Mouse (Mus musculus): ENCODE results near the gene Rnf157. TPM values are rescaled to one million over a fixed set of nuclear protein-coding genes. Genes with fewer than 3 reads are reported as not detected.
"Not testable (repeated sequence)": the region's sequence is repeated elsewhere in the genome, so short reads cannot be mapped to it uniquely, and the experiment has no call there.

Rnf157 gene
- polyA plus RNA-seq, 1 experiment from 2014 or later, result 40.5 TPM

DNA sequence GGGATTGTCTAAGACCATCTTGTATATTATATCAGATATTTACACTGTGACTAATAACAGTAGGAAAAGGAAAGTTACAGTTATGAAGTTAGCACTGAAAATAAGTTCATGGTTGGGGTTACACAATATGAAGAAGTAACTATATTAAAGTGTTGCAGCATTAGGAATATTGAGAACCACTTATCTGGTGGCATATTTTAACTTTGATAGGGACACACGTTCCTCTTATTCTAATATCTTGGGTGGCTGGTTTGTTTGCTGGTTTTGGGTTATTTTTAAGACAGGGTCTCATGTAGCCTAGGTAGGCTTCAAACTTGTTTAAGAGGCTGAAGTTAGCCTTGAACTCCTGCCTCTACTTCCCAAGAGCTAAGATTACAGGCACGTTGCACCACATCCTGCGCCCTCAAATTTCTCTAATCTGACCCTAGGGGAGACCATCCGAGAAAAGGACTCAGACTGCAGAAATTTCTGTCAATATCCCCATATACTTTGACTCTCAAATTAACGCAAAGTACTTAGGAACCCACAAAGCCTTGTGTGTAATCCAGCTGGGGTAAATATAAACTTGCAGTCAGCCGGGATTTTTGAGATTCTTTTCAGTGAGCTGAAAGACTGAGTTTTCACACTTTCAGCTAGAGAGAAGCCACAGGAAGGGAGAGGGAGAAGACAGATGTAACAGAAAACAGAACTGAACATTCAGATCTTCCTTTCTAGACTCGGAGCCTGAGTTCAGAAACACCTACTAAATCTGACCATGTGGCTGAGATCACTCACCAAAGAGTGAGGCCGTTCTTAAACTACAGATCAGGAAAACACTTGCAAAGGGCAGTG, 15.1 kb downstream of the Rnf157 start:
- ChIA-PET CTCF (interaction anchor here (0.8 to 1.4 kb wide), 3 partner anchors 10 to 16 kb away, joined by 3 to 4 read pairs (median 4); no protein-coding TSS in a partner anchor), POLR2A (no interaction called here)
- TF ChIP-seq CTCF (IDR thresholded peaks at IDR 0.05), result no peak
- in situ Hi-C loops (cut with MboI; ENCODE audit: low pct_unique_long_range_greater_than_20kb), result no loop called here
- ATAC-seq (no peak), DNase-seq (ENCODE audit: low read depth, low spot score) (no peak)
- no peaks in the 10 kb centered on the region for H3K27me3 ChIP-seq

DNA sequence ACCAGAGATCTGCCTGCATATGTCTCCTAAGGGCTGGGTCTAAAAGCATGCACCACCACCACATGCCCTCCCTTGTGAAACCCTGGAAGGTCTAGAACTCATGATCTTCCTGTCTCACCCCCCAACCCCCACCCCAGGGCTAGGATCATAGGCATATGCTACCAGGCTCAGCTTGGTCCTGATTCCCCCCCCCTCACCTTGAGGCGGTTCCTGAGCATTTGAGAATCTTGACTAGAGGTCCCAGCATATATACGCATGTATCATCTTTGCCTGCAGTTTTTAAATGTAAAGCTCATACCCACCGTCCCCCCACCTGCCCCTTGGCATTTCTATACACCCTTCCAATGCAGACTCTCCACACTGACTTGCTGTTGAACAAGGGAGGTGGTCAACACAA, 15.9 kb downstream of the Rnf157 start:
- ATAC-seq (no peak), DNase-seq (ENCODE audit: low read depth, low spot score) (no peak)
- ChIA-PET POLR2A (interaction anchor here (1.5 kb wide), 1 partner anchor 11 kb away, joined by 5 read pairs; no protein-coding TSS in a partner anchor), CTCF (interaction anchor here (0.5 kb wide), 1 partner anchor 19 kb away, joined by 3 read pairs; no protein-coding TSS in a partner anchor)
- in situ Hi-C loops (cut with MboI; ENCODE audit: low pct_unique_long_range_greater_than_20kb), result no loop called here
- H3K27me3 ChIP-seq, result no peaks in the 10 kb centered on the region
- no peak for TF ChIP-seq CTCF (IDR thresholded peaks at IDR 0.05)

DNA sequence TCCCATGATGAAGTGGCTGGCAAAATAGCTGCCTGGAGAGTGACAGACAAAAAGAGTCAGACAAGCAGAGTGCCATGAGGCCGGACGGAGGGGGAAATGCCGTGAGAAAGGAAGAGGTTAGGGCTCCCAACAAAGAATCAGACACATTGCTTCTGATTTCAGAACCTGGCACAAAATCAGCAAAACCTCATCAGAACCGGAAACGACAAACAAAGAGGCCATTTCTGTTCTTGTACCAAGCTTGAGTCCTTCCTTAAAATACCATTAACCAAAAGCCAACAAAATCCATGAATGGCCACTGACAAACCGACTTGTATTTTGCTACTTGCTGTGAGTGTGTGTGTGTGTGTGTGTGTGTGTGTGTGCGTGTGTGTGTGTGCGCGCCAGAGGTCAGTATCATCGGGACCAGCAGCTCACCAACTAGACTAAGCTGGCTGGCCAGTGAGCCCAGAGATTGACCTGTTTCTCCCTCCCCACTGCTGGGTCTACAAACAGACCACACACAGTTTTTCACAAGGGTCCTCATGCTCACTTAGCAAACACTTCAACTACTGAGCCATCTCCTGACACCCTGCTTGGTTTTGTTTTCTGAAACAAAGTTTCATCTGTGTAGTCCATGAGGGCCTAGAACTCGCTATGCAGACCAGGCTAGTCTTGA, 16.4 kb downstream of the Rnf157 start:
- ATAC-seq, result no peak
- no peak for TF ChIP-seq CTCF (IDR thresholded peaks at IDR 0.05)
- ChIA-PET CTCF (interaction anchor here (0.5 to 1.4 kb wide), 3 partner anchors 12 to 19 kb away, joined by 3 to 4 read pairs (median 3); no protein-coding TSS in a partner anchor), POLR2A (interaction anchor here (1.5 kb wide), 1 partner anchor 10 kb away, joined by 5 read pairs; no protein-coding TSS in a partner anchor)
- in situ Hi-C loops (cut with MboI; ENCODE audit: low pct_unique_long_range_greater_than_20kb), result no loop called here
- no peaks in the 10 kb centered on the region for H3K27me3 ChIP-seq
- DNase-seq (ENCODE audit: low read depth, low spot score), result no peak

GRCm38 (mm10) chr11:116394769-116395168, 18.1 kb downstream of the Rnf157 start:
- in situ Hi-C loops (cut with MboI; ENCODE audit: low pct_unique_long_range_greater_than_20kb), result no loop called here
- H3K27me3 ChIP-seq, result no peaks in the 10 kb centered on the region
- CTCF ChIA-PET, result interaction anchor here (1.1 kb wide), 1 partner anchor 12 kb away, joined by 5 read pairs; no protein-coding TSS in a partner anchor
- DNase-seq (ENCODE audit: low read depth, low spot score) (no peak), ATAC-seq (no peak)
- TF ChIP-seq CTCF (IDR thresholded peaks at IDR 0.05), result no peak
- POLR2A ChIA-PET, result interaction anchor here (0.7 kb wide), 1 partner anchor 19 kb away, joined by 3 read pairs; no protein-coding TSS in a partner anchor

GRCm38 (mm10) chr11:116388841-116389480, 23.9 kb downstream of the Rnf157 start:
- no peak for DNase-seq (ENCODE audit: low read depth, low spot score)
- TF ChIP-seq CTCF (IDR thresholded peaks at IDR 0.05), result no peak
- no peak for ATAC-seq
- POLR2A ChIA-PET, result interaction anchor here (0.6 kb wide), 1 partner anchor 83 kb away, joined by 3 read pairs; no protein-coding TSS in a partner anchor
- in situ Hi-C loops (cut with MboI; ENCODE audit: low pct_unique_long_range_greater_than_20kb), result no loop called here
- H3K27me3 ChIP-seq, result no peaks in the 10 kb centered on the region
- CTCF ChIA-PET, result interaction anchor here (0.9 to 1.0 kb wide), 2 partner anchors 14 to 22 kb away, joined by 3 to 4 read pairs; no protein-coding TSS in a partner anchor

DNA sequence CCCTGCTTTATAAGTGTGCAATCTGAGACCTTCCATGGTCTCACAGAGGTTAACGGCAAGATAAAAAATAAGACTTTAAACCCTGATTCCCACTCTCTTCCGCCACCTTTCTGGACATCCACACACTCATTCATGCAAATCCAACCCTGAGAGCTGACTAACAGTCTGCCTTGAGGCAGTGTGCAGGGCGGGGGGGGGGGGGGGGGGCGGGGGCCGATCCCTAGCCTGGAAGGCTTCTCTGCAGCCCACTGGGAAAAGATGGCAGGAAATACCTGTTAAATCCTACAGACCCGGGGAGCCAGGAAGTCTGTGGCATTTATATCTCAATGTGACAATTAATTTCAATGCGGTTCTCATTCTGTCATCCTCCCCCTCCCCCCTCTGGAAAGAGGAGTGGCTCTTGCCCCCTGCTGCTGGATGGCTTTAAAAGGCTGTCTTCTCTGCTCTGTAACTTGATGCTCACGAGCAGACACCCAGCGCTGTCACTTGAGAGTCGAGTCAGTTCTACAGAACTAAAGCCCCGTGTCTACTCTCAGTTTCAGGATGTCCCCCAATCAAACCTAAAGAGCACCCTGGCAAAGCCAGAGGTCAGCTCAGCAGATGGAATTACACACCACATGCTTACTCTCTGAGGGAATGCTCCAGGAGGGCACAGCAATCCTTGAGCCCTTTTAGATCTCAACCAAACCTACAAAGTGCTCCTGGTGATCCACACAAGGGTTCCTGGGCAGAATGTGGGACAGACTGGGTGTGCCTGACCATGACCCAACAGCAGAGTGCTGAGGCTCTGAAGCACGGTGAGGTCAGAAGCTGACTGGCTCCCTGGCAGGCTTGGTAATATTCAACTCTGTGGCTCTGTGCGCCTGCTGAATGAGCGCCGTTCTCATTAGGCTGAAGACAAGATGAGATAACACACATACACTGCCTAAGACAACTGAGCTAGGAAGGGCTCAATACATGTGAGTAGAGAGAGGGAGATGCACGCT, 25.5 kb downstream of the Rnf157 start:
- peak; percentile 57 for ATAC-seq
- POLR2A ChIA-PET, result no interaction called here

DNA sequence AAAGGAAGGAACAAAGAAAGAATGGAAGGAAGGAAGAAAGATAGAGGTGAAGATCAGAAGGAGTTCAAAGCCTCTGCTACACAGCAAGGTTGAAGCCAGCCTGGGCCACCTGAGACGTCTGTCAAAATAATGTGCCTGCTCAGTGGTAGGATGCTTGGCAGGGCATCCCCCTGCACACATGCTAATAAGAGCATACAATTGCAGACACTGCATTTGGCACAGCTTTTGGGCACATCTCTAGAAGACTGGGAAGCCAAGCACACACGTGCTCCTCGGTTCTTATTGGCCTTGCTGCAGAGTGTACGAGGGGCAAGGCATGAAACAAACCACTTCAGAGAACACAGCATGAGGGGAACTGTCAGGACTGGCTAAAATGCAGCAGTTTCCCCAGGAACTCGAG, 26.8 kb downstream of the Rnf157 start:
- in situ Hi-C loops (cut with MboI; ENCODE audit: low pct_unique_long_range_greater_than_20kb), result no loop called here

More for the DNA sequence above, 25.5 kb downstream of the Rnf157 start:
- in situ Hi-C loops (cut with MboI; ENCODE audit: low pct_unique_long_range_greater_than_20kb), result no loop called here
- no peak for TF ChIP-seq CTCF (IDR thresholded peaks at IDR 0.05)
- peak; percentile 56 for DNase-seq (ENCODE audit: low read depth, low spot score)
- no peaks in the 10 kb centered on the region for H3K27me3 ChIP-seq
- CTCF ChIA-PET, result interaction anchor here (1.0 to 2.0 kb wide), 2 partner anchors 14 to 29 kb away, joined by 3 to 5 read pairs; no protein-coding TSS in a partner anchor

DNA sequence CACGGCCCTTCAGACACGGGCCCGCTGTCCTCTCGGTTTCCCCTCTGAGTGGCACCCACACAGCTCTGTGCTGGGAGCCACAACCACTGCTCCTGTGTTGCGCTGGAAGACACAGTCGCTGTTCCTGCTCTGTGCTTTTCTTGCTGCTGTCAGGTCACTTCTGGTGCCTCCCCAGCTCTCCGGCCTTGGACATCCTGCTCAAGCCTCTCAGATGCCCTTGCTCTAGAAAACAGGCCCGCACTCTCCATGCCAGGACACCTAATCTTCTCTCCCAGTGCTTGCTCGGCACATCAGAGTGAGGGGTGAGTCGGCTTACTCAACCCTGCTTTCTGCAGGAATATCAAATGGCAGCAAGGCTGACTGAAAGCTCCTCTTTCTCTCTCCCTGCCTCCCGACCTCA, 28.7 kb downstream of the Rnf157 start:
- ChIA-PET CTCF (no interaction called here), POLR2A (no interaction called here)
- no peaks in the 10 kb centered on the region for H3K27me3 ChIP-seq
- DNase-seq (ENCODE audit: low read depth, low spot score) (no peak), ATAC-seq (no peak)
- in situ Hi-C loops (cut with MboI; ENCODE audit: low pct_unique_long_range_greater_than_20kb), result no loop called here
- TF ChIP-seq CTCF (IDR thresholded peaks at IDR 0.05), result no peak

More for the DNA sequence above, 26.8 kb downstream of the Rnf157 start:
- peak; percentile 22 for ATAC-seq
- no peaks in the 10 kb centered on the region for H3K27me3 ChIP-seq
- POLR2A ChIA-PET, result interaction anchor here (0.6 to 1.1 kb wide), 3 partner anchors 9 to 59 kb away, joined by 3 to 5 read pairs (median 3); no protein-coding TSS in a partner anchor
- no peak for TF ChIP-seq CTCF (IDR thresholded peaks at IDR 0.05)
- DNase-seq (ENCODE audit: low read depth, low spot score), result no peak
- CTCF ChIA-PET, result interaction anchor here (1.0 to 2.0 kb wide), 3 partner anchors 12 to 30 kb away, joined by 3 to 5 read pairs (median 3); no protein-coding TSS in a partner anchor

GRCm38 (mm10) chr11:116383070-116383469, 29.8 kb downstream of the Rnf157 start:
- CTCF ChIA-PET; DNase-seq (ENCODE audit: low read depth, low spot score); in situ Hi-C loops (cut with MboI; ENCODE audit: low pct_unique_long_range_greater_than_20kb); ATAC-seq; H3K27me3 ChIP-seq; POLR2A ChIA-PET: not testable (repeated sequence)
